Mouse (Mus musculus): Measurements from ENCODE around the gene Ccnd1.
A peak's percentile ranks its signal among the peaks of the same experiment; 100 is the strongest.

The Ccnd1 gene

DNA sequence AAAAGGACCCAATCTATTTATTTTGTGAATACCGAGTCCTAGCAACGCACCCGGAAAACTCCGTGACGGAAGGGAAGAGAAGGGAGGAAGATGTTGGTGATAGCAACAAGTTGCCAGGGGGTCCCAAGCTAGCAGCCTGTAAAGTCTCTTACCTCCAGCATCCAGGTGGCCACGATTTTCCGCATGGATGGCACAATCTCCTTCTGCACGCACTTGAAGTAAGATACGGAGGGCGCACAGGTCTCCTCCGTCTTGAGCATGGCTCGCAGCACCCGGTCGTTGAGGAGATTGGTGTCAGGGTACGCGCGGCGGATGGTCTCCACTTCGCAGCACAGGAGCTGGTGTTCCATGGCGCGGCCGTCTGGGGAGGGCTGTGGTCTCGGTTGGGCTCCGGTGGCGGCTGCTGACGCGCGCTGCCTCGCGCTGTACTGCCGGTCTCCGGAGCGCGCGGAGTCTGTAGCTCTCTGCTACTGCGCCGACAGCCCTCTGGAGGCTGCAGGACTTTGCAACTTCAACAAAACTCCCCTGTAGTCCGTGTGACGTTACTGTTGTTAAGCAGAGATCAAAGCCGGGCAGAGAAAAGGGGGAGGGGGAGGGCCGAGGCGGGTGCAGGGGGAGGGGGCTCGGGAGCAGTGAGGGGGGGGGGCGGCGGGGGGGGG is at the start of gene Ccnd1:
Gene Ccnd1 (minus strand): TSS at position 582 of the 659 bp plus-strand sequence.
- peak in 1 of 2 experiments; percentile 33 for DNase-seq (ENCODE audit: low spot score in 2 of 2)

DNA sequence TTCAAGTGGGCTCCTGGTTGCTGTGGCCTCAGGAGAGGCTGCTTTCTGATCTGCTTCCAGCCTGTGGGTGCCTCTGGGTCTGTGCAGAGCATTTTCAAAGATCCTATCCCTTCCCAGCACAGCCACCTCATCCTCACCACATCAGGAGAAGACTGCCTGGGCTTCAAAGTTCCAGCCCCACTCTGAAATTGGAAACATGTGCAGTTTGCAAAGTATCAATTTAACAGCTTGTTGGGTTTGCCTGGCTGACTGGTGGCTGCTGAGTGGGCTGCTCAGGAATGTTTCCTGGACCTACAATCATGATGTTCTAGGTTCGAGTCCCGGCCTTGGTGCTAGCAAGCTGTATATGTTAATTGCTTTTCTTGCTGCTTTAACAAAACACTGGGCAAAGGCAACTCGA is 49.1 kb upstream of the Ccnd1 start:
- DNase-seq (ENCODE audit: low spot score in 2 of 2): no peak

DNA sequence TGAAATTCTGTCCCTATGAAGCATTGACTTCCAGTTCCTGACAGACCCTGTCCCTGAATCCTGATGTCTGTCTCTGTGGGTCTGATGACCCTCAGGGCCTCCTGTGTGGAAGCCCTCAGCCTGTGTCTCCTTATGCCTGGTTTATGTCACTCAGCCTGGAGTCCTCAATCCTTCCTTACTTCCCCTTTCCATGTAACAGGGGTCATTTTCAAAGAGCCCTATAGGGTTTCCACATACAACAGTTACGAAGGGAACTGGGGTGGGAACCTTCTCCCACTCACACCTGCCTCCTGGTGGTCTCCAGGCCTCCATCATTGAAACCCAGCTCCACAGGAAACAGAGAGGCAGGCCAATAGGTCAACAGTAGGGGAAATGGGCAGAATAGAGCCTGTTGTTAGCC is 45.4 kb upstream of the Ccnd1 start:
- no peak for DNase-seq (ENCODE audit: low spot score in 2 of 2)

DNA sequence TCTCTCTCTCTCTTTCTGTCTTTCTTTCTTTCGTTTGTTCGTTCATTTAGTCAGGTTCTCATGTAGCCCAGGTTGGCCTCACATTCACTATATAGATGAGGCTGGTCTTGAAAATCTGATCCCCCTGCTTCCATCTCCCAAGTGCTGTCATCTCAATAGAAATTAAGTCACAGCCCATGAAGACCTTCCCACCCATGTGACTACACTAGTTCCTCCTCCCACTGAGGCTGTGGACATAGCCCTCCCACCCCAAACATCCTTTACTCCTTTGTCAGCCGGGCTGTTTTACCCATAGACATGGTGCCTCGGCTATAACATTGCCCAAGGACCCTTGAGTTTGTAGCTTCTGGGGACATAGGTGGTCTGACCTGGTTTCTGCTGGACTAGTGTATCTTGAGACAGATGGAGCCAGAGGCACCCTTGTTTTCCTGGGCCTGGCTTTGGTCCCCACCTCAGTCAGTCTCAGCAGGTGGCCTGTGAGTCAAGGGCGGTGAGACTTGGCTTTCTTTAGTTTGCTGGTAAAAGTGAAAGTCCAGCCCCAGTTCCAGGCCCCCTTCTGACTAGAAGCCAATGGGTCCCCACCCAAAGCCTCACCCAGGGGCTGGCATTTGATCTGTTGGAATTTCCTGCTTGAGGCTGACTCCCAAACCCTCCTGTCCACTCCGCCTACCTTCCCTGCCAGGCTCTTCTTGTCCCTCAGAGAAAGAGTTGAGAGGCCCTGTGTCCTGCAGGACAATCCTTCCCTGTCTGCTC is 42.8 kb upstream of the Ccnd1 start:
- no peak for DNase-seq (ENCODE audit: low spot score in 2 of 2)

DNA sequence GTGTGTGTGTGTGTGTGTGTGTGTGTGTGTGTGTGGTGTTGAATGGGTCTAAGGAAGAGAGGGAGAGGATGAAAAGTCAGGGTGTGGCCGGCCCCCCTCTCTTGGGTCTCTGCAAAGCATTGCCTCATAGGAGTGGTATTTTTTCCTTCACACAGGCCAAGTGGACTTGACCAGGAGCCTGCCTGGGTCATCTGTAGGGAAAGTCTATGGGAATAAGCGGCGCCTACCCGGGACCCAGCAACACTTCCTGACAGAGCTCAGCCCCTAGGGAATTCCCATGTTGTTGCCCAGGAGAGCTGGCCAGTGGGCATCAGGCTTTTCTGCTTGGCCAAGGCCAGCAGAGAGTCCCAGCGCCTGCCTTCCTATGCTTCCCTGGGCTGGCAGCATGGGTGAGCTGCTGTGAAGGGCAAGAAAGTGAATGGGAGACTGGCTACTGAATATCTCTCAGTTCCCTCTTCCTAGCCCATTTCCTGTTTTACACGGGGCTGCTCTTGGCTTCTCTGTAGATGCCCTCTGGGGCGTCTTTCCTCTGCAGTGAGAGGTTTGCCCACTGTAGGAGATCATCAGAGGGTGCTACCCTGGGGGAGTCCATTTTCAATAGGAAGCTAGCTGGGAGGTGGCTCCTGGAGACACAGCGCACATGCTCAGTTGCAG is 41.8 kb upstream of the Ccnd1 start:
- no peak for DNase-seq (ENCODE audit: low spot score in 2 of 2)

DNA sequence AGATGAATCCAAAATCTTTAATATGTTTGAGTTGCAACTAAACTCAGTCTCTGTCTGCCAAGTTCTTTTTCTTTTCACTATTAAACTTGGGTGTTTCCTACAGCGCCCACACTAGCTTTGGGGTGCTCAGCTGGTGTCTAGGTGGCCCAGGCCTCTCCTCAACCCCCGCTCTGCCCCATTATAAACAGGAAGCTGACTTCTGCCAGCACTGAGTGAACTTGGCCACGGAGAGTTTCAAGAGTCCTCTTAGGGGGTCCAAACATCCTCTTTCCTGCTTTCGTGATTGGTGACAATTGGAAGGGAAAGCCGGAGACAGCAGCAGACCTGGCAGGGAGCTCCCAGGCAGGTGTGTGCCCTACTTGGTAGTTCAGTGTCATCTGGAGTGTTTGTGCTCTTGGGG is 40.1 kb upstream of the Ccnd1 start:
- DNase-seq (ENCODE audit: low spot score in 2 of 2): no peak

DNA sequence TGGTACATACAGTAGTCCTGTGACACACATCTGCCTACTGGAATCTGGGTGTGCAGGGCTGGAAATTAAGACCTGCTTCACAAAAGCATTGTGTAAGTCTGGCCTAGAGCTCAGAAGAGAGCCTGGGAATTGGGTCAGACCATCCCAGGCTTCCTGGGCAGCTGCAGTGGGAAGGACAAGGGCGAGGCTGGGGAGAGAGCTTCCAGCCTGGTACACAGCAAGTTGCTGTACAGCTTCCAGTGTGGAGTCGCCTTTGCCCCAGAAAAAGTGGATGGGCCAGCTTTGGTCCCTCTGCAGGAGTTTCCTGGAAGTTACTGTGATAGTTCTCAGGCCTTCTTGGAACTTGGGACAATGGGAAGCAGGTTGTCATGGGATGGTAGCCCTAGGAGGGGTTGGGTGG is 37.4 kb upstream of the Ccnd1 start:
- no peak for DNase-seq (ENCODE audit: low spot score in 2 of 2)

DNA sequence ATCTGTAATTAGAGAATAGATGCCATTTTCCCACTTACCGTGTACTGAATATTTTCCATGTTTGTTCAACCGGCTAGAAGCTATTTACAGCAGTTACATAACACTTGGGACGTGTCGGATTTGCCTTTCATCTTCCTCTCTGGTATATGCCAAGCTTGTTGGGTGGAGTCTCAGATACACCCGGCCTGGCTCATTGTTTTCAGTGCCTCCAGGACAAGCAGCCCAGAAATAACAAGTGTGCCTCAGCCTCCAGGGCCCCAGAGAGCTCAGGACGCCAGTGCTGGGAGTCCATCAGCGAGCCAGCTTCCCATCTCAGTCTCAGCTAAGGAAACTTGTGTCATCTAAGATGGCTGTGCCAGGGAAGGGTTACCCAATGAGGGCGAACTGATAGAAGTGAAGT is 33.7 kb upstream of the Ccnd1 start:
- no peak for DNase-seq (ENCODE audit: low spot score in 2 of 2)

DNA sequence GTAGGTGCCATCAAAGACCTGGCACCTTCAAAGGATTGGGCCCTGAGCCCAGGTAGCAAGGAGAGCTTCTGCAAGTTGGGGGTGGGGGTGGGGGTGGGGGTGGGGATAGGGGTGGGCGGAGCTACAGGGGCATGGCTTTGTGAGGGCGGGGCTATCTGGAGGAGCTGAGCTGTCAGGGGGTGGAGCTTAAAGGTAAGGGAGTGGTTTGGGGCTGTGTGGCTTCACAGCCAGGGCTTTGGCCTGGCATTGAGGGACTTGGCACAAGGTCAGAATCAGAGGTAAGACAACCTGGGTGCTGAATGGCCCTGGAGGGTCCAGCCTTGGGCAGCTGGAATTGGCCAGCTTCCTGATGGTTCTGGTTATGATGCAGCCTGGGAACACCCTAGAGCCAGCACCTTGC is 32.0 kb upstream of the Ccnd1 start:
- no peak for DNase-seq (ENCODE audit: low spot score in 2 of 2)

DNA sequence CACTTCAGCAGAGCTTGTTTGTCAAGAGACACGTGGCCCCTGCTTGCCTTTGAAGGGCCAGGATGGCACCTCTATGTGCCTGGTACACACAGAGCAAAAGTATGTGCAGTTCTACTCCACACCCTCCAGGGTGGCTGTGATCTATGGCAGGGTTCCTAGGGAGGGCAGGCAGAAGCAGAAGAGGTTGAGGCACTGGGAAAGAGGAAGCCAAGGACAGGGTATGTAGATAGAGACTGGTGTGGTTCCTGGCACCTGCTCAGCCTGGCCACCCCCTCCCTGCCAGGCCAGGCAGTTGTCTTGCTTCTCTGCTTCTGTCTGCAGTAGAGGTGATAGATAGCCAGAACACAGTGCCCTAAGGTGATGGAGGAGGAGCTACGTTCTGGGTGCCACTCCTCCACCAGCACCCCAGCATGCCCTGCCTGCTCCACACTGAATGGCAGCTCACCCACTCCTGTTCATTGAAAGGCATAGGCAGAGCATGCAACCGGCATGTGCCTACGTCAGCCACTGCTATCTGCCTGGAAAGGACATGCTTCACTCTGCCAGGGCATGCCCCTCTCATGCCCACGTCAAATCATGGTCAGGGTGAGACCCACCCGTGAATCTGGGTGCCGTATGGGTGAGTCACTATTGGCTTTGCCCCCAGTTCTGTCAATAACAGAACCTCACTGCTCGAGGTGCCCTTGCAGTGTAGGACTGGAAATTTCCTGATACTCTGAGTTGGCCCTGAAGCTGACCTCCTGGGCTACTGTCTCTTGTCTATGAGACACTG is 31.5 kb upstream of the Ccnd1 start:
- DNase-seq (ENCODE audit: low spot score in 2 of 2): no peak

DNA sequence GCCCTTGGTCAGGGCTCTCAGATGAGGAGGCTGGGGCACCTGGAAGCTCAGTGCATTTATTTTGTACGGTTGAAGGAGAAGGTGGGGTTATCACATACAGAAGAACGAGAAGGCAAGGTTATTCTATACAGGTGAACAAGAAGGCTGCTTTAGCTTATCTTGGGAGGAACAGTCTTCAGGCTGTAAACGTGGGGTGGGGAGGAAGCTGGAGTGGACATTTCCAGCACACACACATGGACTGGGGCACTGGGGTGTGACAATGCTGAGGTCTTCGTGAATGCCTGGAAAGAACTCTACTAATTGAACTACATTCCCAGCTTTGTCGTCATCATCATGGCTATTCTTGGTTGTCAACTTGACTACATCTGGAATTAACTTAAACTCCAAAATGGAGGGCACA is 26.2 kb upstream of the Ccnd1 start:
- no peak for DNase-seq (ENCODE audit: low spot score in 2 of 2)

DNA sequence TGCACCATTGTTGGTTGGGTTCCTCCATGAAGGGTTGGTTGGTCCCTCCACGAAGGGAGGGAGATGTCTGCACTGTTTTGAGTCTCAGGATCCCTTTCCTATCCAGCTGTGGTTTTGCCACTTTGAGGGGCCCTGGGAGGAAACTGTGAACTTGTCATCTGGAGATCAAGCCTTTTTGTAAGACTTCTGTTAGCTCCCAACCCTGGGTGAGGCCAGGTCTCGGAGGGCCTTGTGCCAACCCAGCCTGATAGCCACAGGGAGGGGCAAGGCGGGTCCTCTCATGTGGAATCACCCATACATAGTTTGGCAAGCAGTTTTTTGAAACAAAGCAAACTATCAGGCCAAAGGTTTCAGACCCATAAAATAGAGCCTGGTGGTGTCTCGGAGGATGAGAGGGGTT is 24.6 kb upstream of the Ccnd1 start:
- no peak for DNase-seq (ENCODE audit: low spot score in 2 of 2)

DNA sequence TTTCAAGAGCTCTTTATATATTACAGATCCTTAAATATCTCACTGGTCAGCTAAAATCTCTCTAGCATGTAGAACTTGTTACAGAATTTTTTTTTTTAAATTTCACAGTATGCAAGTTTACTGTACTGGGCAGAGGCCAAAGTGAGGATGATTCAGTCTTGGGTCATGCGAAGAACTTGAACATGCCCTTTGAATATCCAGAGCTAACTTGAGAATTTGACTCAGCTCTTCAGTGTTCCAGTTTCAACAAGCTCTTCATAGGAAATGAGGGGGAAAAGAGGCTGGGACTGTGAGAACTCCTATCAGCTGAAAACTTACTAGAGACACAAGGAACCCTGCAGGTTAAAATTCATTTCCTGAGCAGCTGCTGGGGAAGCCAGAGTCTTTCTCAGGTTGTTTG is 24.2 kb upstream of the Ccnd1 start:
- DNase-seq (ENCODE audit: low spot score in 2 of 2): no peak

DNA sequence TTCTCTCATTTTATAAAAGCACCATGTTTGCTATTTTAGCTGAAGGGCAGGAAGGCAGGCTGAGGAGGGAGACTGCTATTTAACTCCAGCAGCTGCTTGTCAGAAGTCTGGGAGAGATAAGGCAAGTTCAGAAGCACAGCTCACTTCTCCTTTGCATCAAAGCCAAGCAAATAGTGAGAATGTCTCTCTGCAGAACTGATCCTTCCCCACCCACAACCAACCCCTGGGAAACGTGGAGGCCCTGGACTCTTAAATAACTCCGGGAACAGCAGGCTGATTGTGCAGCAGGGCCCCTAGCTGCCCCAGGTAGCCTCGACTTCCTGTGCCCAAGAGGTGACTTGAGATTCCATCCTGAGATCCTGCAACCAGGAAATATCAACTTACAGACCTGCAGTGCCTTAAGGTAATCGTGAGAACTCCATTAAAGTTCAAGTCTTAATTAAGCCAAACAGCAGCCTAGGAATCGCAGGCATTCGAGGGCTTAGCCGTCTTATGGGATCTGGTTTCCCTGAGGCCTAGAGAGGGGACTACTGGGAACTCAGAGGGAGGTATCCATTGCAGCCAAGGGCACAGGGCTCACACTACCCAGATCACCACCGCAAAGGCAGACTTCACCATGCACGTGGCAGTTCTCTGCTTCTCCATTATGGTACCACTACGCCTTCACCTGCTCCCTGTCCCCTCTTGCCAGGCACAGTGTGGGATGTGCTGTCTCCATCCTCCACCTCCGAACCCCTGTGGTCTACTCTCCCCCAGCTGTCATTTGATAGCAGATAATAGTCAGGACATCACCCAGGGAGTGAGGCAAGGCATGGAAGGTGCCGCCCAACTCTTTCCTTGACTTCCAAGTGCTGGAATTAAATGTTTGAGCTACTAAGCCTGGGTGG is 19.0 kb upstream of the Ccnd1 start:
- no peak for DNase-seq (ENCODE audit: low spot score in 2 of 2)

DNA sequence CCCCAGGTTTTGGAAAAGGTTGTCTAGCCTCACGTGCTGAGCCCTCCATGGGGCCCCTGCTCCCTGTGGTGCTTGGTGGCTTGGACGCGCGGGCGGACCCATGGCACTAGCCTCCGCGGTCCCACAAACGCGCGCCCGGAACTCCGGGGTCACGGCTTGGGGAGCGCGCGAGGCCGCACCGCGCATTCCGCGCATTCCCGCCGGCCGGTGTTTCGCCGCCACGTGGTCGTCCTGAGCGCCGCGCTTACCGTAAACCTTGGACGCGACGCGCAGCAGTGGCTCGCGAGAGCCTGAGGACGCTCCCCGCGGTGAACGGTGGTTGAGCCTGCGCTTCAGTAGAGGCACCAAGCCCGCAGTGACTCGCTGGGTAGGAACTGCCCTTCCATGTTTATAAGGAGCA is 3.5 kb upstream of the Ccnd1 start:
- peak; percentile 45 to 77 for DNase-seq (ENCODE audit: low spot score in 2 of 2)

DNA sequence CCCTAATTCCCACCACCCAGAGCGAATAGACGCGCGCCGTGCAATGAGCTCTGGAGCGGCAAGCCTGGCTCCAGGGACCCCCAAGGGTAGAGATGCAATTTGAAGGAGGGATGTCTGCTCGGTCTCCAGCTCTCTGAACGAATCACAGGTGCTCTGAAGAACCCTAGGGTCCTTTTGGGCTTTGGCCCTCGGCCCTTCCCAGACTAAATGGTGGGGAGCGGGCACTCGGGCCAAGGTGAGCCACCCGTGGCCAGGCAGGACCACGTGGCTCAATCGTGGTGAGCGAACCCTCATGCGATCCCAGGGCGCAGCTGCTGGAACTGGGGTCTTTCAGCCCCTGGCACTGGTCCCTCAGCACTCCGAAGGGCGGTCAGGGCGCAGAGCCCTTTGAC is 3.0 kb upstream of the Ccnd1 start:
- DNase-seq (ENCODE audit: low spot score in 2 of 2): no peak

DNA sequence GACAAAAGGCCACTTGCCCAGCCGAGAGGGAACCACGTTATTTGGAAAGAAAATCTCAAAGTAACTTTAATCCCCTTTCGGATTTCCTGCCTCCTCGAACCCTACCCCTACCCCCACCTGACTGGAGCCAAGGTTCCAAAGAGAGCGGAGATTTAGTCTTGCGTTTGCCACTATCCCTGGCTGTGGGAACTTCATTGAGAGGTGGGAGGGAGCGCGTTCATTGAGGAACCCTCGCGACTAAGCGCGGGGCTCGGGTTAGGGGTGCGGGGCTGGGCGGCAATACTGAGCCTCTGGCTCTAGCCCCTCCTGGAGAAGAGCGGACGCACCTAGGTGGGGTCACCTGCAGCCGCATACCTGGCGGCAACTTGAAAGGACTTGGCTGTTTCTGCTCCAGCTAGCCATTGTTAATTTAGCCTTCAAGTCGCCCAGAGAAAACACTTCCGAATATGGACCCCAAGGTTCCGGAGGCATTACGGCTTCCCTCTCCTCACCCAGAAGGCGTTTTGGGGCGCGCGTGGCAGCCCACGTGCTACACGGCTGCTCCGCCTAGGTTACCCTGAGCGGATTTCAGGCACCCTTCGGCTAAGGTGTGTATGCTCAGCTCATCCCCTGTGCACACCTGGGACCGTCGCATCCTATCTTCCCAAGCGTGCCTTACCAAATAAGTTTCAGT is 2.5 kb upstream of the Ccnd1 start:
- no peak for DNase-seq (ENCODE audit: low spot score in 2 of 2)

DNA sequence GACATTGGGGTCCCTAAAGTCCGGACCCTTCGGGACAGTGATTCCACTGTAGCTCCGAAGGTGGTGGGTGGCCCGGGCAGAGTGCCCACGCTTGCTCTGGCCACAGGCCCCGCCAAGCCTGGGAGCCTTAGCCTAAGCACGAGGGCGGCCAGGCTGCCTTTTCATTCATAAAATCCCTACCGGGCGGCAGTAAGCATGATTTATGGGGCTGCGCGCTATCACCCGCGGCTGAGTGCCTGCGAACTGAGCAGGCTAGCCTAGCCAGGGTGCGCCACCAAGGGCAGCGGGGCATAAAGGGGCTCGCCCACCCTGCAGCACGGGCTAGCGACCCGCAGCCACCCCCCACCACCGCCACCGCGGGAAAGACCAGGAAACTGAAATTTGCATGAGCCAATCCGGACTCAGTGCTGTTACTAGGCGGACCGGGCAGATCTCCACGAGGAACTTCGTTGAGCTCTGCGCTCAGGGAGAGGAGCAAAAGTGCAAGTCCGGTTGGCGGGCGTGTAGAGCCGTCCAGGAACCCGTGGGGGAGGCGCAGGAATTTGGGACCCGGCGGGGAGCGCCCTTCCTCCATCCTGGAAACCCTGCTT is 1.6 kb upstream of the Ccnd1 start:
- DNase-seq (ENCODE audit: low spot score in 2 of 2): peak; percentile 56 to 77

DNA sequence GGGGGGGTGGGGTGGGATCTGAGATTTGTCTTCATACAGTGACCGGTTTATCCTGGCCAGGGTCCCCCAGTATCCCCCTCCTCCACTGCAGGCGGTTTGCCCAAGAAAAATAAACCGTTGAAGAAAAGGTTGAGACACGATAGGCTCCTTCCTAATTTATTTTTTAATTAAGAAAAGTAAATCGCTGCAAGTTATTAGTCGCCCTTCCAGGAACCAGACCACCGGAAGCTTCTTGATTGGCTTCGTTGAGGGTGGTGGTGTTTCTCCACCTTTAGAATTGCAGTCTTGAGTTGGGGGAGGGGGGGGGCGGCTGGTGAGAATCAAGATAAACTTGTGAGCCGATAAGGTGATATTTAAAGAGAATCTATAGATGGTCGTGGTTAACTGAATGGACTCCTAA is 860 bp upstream of the Ccnd1 start:
- DNase-seq (ENCODE audit: low spot score in 2 of 2): no peak

DNA sequence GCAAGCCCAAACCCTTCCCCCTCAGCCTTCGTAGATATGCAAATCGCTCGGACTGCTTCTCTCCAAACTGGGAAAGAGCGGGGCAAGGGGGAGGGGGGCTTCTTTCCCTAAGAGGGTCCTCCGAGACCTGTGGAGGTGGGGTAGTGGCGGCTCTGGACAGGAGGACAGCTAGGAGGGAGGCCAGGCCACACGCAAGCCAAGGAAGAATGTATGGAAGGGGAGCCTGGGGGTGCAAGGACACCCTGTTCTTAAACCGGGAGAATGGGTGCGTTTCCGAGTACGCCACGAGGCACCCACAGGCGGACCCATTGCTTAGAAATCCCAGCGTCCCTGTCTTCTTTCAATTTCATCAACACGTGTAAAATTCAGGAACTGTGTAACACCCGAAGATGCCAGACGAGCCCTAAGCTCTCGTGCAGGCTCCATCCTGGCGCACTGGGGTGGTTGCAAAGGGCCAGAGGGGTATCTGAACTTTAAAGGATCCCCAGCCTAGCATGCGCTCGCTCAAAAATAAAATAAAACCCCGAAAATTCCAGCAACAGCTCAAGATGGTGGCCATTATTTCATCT is 362 bp upstream of the Ccnd1 start:
- DNase-seq (ENCODE audit: low spot score in 2 of 2): no peak
